Mouse (Mus musculus): ENCODE data around the gene Pfn1.

DNA sequence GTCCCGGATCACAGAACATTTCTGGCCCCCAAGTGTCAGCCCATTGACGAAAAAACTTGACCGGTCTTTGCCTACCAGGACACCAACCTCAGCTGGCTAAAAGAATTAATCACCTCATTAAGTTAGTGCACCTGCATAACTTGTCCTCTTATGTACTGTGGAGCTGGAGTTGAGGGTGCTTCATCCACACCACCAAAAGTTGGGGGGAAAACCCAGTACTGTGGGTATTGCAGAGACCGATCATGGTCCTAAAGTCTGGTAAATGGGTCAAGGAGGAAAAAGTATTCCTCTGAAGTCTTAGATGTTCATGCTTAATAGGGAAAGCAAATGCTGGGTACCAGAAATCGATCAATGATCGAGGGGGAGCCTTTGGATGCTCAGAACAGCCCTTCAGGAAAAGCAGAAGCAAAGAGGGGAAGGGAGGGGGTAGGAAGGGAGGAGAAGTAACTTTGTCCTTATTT lies 1.5 kb downstream of the Pfn1 start:
- TF ChIP-seq CTCF (IDR thresholded peaks at IDR 0.05; ENCODE audit: low read depth) = no peak
- TF ChIP-seq EP300 (optimal IDR thresholded peaks at IDR 0.05) = no peak
